Mouse (Mus musculus) effector memory CD4-positive, alpha-beta T cell, adult 7 months (primary cell): Measurements from ENCODE around the gene Vmn1r2. TPM values are rescaled to one million over a fixed set of nuclear protein-coding genes. Genes with fewer than 3 reads are reported as not detected.

ENCODE experiments used
- polyA plus RNA-seq: library from polyadenylated mRNA; unstranded; fragments of 100-300 nt; shearing (Covaris generic); gene quantifications from one replicate; pipeline ENCODE4 v1.2.1, GENCODE M21; 2017

Vmn1r2 gene
- not detected for polyA plus RNA-seq

GRCm38 (mm10) chr4:3167020-3167419 lies at the start of gene Vmn1r2:
TSS of gene Vmn1r2 (plus strand) at chr4:3167320.

GRCm38 (mm10) chr4:3185258-3185657 lies 18.1 kb downstream of the Vmn1r2 start, which contains the start of gene Vmn1r3:
TSS of gene Vmn1r3 (minus strand) at chr4:3185358.

Other genes with a start within 250 kb of the Vmn1r2 start
- gene Vmn1r3, start 18.0 kb downstream of the Vmn1r2 start, polyA plus RNA-seq, result not detected